Mouse (Mus musculus) urinary bladder, postnatal 25 days (tissue): ENCODE results near the gene C1galt1c1.

Experiments
- DNase-seq: peaks from one replicate; pipeline ENCODE4 v3.0.0; 2022; ENCODE audit warnings: low spot score

The C1galt1c1 gene

GRCm38 (mm10) chrX:38634801-38635637 is at the start of gene C1galt1c1:
Gene C1galt1c1 (minus strand): TSS chrX:38635087.
- DNase-seq = peak; percentile 68

GRCm38 (mm10) chrX:38681972-38682371 is 47.1 kb upstream of the C1galt1c1 start:
- DNase-seq = no peak

- DNase-seq = no peak
These were observed 34.4 kb upstream of the C1galt1c1 start for GRCm38 (mm10) chrX:38669111-38669903.

GRCm38 (mm10) chrX:38656206-38656883 is 21.5 kb upstream of the C1galt1c1 start:
- no peak for DNase-seq

GRCm38 (mm10) chrX:38654681-38655080 is 19.8 kb upstream of the C1galt1c1 start:
- DNase-seq = no peak

GRCm38 (mm10) chrX:38653181-38653580 is 18.3 kb upstream of the C1galt1c1 start:
- DNase-seq = no peak

GRCm38 (mm10) chrX:38651167-38651566 is 16.3 kb upstream of the C1galt1c1 start:
- DNase-seq = no peak

GRCm38 (mm10) chrX:38650404-38651039 is 15.6 kb upstream of the C1galt1c1 start:
- DNase-seq = no peak

GRCm38 (mm10) chrX:38642183-38642582 is 7.3 kb upstream of the C1galt1c1 start:
- no peak for DNase-seq

GRCm38 (mm10) chrX:38641435-38641834 is 6.5 kb upstream of the C1galt1c1 start:
- no peak for DNase-seq

- no peak for DNase-seq
These were observed 698 bp upstream of the C1galt1c1 start for GRCm38 (mm10) chrX:38635638-38635931.

GRCm38 (mm10) chrX:38600995-38601369 is 33.9 kb downstream of the C1galt1c1 start:
- no peak for DNase-seq

GRCm38 (mm10) chrX:38600177-38600994 is 34.5 kb downstream of the C1galt1c1 start, which contains the start of gene Mcts1:
Gene Mcts1 (plus strand): TSS chrX:38600578.
- DNase-seq = peak; percentile 35

GRCm38 (mm10) chrX:38593180-38593889 is 41.6 kb downstream of the C1galt1c1 start:
- no peak for DNase-seq

- DNase-seq = no peak
These were observed 43.1 kb downstream of the C1galt1c1 start for GRCm38 (mm10) chrX:38591749-38592148.

- DNase-seq = no peak
These were observed 45.1 kb downstream of the C1galt1c1 start for GRCm38 (mm10) chrX:38589827-38590226.

GRCm38 (mm10) chrX:38583261-38583660 is 51.6 kb downstream of the C1galt1c1 start:
- no peak for DNase-seq

- no peak for DNase-seq
These were observed 53.7 kb downstream of the C1galt1c1 start for GRCm38 (mm10) chrX:38581140-38581539.
